Mouse (Mus musculus) limb, embryonic 14.5 days (tissue): ENCODE results near the gene Mapkapk2. TPM values are rescaled to one million over a fixed set of nuclear protein-coding genes. Genes with fewer than 3 reads are reported as not detected.

Experiments
- ATAC-seq: fragments of 200-750 bp; cut with Nextera tagmentation; 2 replicates; pipeline ENCODE4 v1.8.0; 2017; ENCODE audit warnings: low read depth, moderate number of reproducible peaks, moderate TSS enrichment; ENCODE audit not compliant: low FRiP score
- DNase-seq: peaks from one replicate; pipeline ENCODE4 v3.0.0-alpha.2; 2015; ENCODE audit warnings: low spot score
- H3K27ac ChIP-seq: fragments of 300-500 bp; sonication (generic); replicated peaks from 2 replicates; pipeline ENCODE4 v1.5.1; 2014; ENCODE audit warnings: low read depth, mild to moderate bottlenecking, low read length, moderate library complexity, mixed read lengths
- H3K27me3 ChIP-seq: fragments of 300-500 bp; sonication (generic); 2 replicates; pipeline ENCODE4 v1.6.1; 2014; ENCODE audit warnings: low read length, mixed read lengths; ENCODE audit not compliant: control insufficient read depth, insufficient read depth
- H3K36me3 ChIP-seq: fragments of 300-500 bp; sonication (generic); 2 replicates; pipeline ENCODE4 v1.6.1; 2014; ENCODE audit warnings: mild to moderate bottlenecking, low read length, moderate library complexity, mixed read lengths; ENCODE audit not compliant: control insufficient read depth, insufficient read depth
- H3K4me1 ChIP-seq: fragments of 300-500 bp; sonication (generic); 2 replicates; pipeline ENCODE4 v1.6.1; 2014; ENCODE audit warnings: antibody characterized with exemption, low read length, mixed read lengths; ENCODE audit not compliant: control insufficient read depth, insufficient read depth
- H3K4me2 ChIP-seq: fragments of 300-500 bp; sonication (generic); replicated peaks from 2 replicates; pipeline ENCODE4 v1.6.1; 2014; ENCODE audit warnings: low read depth, mild to moderate bottlenecking, low read length, moderate library complexity; ENCODE audit not compliant: severe bottlenecking
- H3K4me3 ChIP-seq: fragments of 300-500 bp; sonication (generic); replicated peaks from 2 replicates; pipeline ENCODE4 v1.5.1; 2014; ENCODE audit warnings: low read length
- H3K9ac ChIP-seq: fragments of 300-500 bp; sonication (generic); 2 replicates; pipeline ENCODE4 v1.6.1; 2014; ENCODE audit warnings: mild to moderate bottlenecking, low read depth, low read length, moderate library complexity; ENCODE audit not compliant: severe bottlenecking
- H3K9me3 ChIP-seq: fragments of 300-500 bp; sonication (generic); 2 replicates; pipeline ENCODE4 v1.6.1; 2016; ENCODE audit warnings: low read length; ENCODE audit not compliant: control insufficient read depth
- POLR2A ChIP-seq: fragments of 200-500 bp; IDR thresholded peaks from 2 replicates; pipeline ENCODE4 v1.8.0; 2012; ENCODE audit warnings: inconsistent platforms, mild to moderate bottlenecking, moderate library complexity, borderline replicate concordance; ENCODE audit not compliant: insufficient read depth, insufficient read length; ENCODE audit errors: extremely low read depth
- WGBS: fragments of 180-500 bp; shearing (Covaris S2); extraction: QIAGEN DNeasy Blood & Tissue Kit; methylation state at CpG from one replicate; pipeline ENCODE4 v1.1.7; 2014; 5-methylcytosine and 5-hydroxymethylcytosine counted together
- polyA plus RNA-seq, 2 experiments: library from polyadenylated mRNA; depleted of rRNA in 1 of 2; stranded (reverse) in 1 of 2; unstranded in 1 of 2; fragments of >200 nt; fragmentation: Nextera tagmentation in 1 of 2; extraction: Ambion mirVana in 1 of 2; gene quantifications; 2 replicates each; pipeline versions ENCODE4 v1.2.1 to v1.2.3; 2012 to 2014

Gene Mapkapk2
- polyA plus RNA-seq, 2 experiments: 49.9 to 60.9 TPM

- 69% methylated on average over 1 of the region's 1 CpGs for WGBS
These were observed 91.6 kb downstream of the Mapkapk2 start for GRCm38 (mm10) chr1:131006069-131006468.

More at GRCm38 (mm10) chr1:131006069-131006468, 91.6 kb downstream of the Mapkapk2 start:
- Histone ChIP-seq H3K9ac (no peak overlapping the region), H3K9me3 (no peaks in the 10 kb centered on the region), H3K4me3 (no peak overlapping the region), H3K27me3 (no peaks in the 10 kb centered on the region), H3K27ac (no peak overlapping the region), H3K4me2 (no peak overlapping the region), H3K36me3 (no peaks in the 10 kb centered on the region), H3K4me1 (no peaks in the 10 kb centered on the region)
- DNase-seq (no peak), ATAC-seq (no peak)
- no peak for TF ChIP-seq POLR2A

Other genes with a start within 250 kb of the Mapkapk2 start
- gene Fcmr, start 232.2 kb downstream of the Mapkapk2 start, polyA plus RNA-seq (2012; rRNA removed): not detected in 2 replicates
- gene Fcmr, start 232.2 kb downstream of the Mapkapk2 start, polyA plus RNA-seq (2014; fragmentation: Nextera tagmentation; extraction: Ambion mirVana): not detected in 2 replicates
- gene Il24, start 210.4 kb downstream of the Mapkapk2 start, polyA plus RNA-seq (2012; rRNA removed): not detected in 2 replicates
- gene Il24, start 210.4 kb downstream of the Mapkapk2 start, polyA plus RNA-seq (2014; fragmentation: Nextera tagmentation; extraction: Ambion mirVana): not detected in 2 replicates
- gene Il20, start 186.4 kb downstream of the Mapkapk2 start, polyA plus RNA-seq (2012; rRNA removed): not detected in 2 replicates
- not detected in 2 replicates for gene Il20, start 186.4 kb downstream of the Mapkapk2 start, polyA plus RNA-seq (2014; fragmentation: Nextera tagmentation; extraction: Ambion mirVana)
- 0.09 and 0.20 TPM in 2 replicates for gene Il19, start 157.7 kb downstream of the Mapkapk2 start, polyA plus RNA-seq (2012; rRNA removed)
- gene Il19, start 157.7 kb downstream of the Mapkapk2 start, polyA plus RNA-seq (2014; fragmentation: Nextera tagmentation; extraction: Ambion mirVana): not detected in 2 replicates
- 0.05 and 0.06 TPM in 2 replicates for gene Il10, start 78.0 kb downstream of the Mapkapk2 start, polyA plus RNA-seq (2012; rRNA removed)
- not detected in 2 replicates for gene Il10, start 78.0 kb downstream of the Mapkapk2 start, polyA plus RNA-seq (2014; fragmentation: Nextera tagmentation; extraction: Ambion mirVana)
- gene Dyrk3, start 40.5 kb upstream of the Mapkapk2 start, polyA plus RNA-seq (2012; rRNA removed): 1.6 and 1.7 TPM in 2 replicates
- 2.3 and 2.7 TPM in 2 replicates for gene Dyrk3, start 40.5 kb upstream of the Mapkapk2 start, polyA plus RNA-seq (2014; fragmentation: Nextera tagmentation; extraction: Ambion mirVana)
- gene Eif2d, start 55.4 kb upstream of the Mapkapk2 start, polyA plus RNA-seq (2012; rRNA removed): 59.8 and 60.7 TPM in 2 replicates
- 61.9 and 64.8 TPM in 2 replicates for gene Eif2d, start 55.4 kb upstream of the Mapkapk2 start, polyA plus RNA-seq (2014; fragmentation: Nextera tagmentation; extraction: Ambion mirVana)
- 3.2 and 3.8 TPM in 2 replicates for gene Rassf5, start 147.4 kb upstream of the Mapkapk2 start, polyA plus RNA-seq (2012; rRNA removed)
- 3.1 and 3.2 TPM in 2 replicates for gene Rassf5, start 147.4 kb upstream of the Mapkapk2 start, polyA plus RNA-seq (2014; fragmentation: Nextera tagmentation; extraction: Ambion mirVana)
- 13.4 and 13.8 TPM in 2 replicates for gene Ikbke, start 181.8 kb upstream of the Mapkapk2 start, polyA plus RNA-seq (2012; rRNA removed)
- 4.2 and 6.6 TPM in 2 replicates for gene Ikbke, start 181.8 kb upstream of the Mapkapk2 start, polyA plus RNA-seq (2014; fragmentation: Nextera tagmentation; extraction: Ambion mirVana)